ENCODE assay signal across 8 mouse cellular contexts in genomic region chr17:65939461-65940192, GRCm38 (mm10). TPM values are rescaled to one million over a fixed set of nuclear protein-coding genes. Genes with fewer than 3 reads are reported as not detected.
DNase-seq lines count a peak whose midpoint lies in the region; ATAC-seq and TF ChIP-seq lines count a peak whose summit lies in the region.

No protein-coding gene starts in this region.

- TF ChIP-seq CTCF in liver, adult 2 months (IDR thresholded peaks at IDR 0.05; ENCODE audit: low read depth, low read length): no peak

- no peak for TF ChIP-seq POLR2A in liver, adult 2 months (IDR thresholded peaks at IDR 0.05; ENCODE audit: extremely low read depth, insufficient read depth, low read length)

- H3K4me1 ChIP-seq in liver, adult 2 months (ENCODE audit: control insufficient read depth, insufficient read depth, low read length): peaks cover 5% of the 10 kb centered on the region
- peaks cover 6% of the 10 kb centered on the region; the same call in 1 of the 2 replicates for H3K4me1 ChIP-seq in liver, embryonic 11.5 days (replicated peaks; ENCODE audit: control insufficient read depth, insufficient read depth, low read length)

- H3K9ac ChIP-seq in liver, adult 2 months (ENCODE audit: low read depth, low read length): no peak overlapping the region
- H3K9ac ChIP-seq in liver, embryonic 11.5 days (ENCODE audit: low read depth, low read length): no peak overlapping the region

- H3K27ac ChIP-seq in liver, adult 2 months (replicated peaks; ENCODE audit: insufficient read depth, low read depth, low read length): no peak overlapping the region
- H3K27ac ChIP-seq in liver, embryonic 11.5 days (ENCODE audit: low read depth, low read length): no peak overlapping the region

- no peaks in the 10 kb centered on the region for H3K27me3 ChIP-seq in liver, adult 2 months (ENCODE audit: control insufficient read depth, insufficient read depth, low read length)
- no peaks in the 10 kb centered on the region for H3K27me3 ChIP-seq in liver, embryonic 11.5 days (replicated peaks; ENCODE audit: control insufficient read depth, insufficient read depth, low read length)
- no peaks in the 10 kb centered on the region for H3K27me3 ChIP-seq in splenic B cell, adult 2 months (ENCODE audit: control insufficient read depth, insufficient read depth, low read length, poor library complexity, severe bottlenecking)

- no peaks in the 10 kb centered on the region for H3K9me3 ChIP-seq in liver, embryonic 11.5 days (ENCODE audit: control insufficient read depth, low read length)

- DNase-seq in frontal cortex, postnatal 10 days (ENCODE audit: low spot score in 2 of 2): no peak
- DNase-seq in liver, adult 2 months (ENCODE audit: extremely low read depth, low read depth, low spot score): peak; percentile 70
- DNase-seq in liver, embryonic 11.5 days (ENCODE audit: low spot score): no peak
- DNase-seq in induced T-regulatory cell, adult 2 months (ENCODE audit: low read depth): peak; percentile 56
- peak; percentile 46 for DNase-seq in splenic B cell, adult 2 months (ENCODE audit: low read depth, low spot score)
- no peak for DNase-seq in gastrocnemius, adult 8-10 months (ENCODE audit: low spot score in 2 of 2)
- DNase-seq in testis, postnatal 14 days (ENCODE audit: low spot score): no peak

- no peaks in the 10 kb centered on the region for H3K36me3 ChIP-seq in liver, adult 2 months (ENCODE audit: control insufficient read depth, insufficient read depth, low read length)
- H3K36me3 ChIP-seq in liver, embryonic 11.5 days (ENCODE audit: control insufficient read depth, insufficient read depth, low read length): peaks cover 6% of the 10 kb centered on the region
- H3K36me3 ChIP-seq in splenic B cell, adult 2 months (ENCODE audit: control insufficient read depth, insufficient read depth, low read length, poor library complexity, severe bottlenecking): no peaks in the 10 kb centered on the region

- peak; percentile 78 for ATAC-seq in frontal cortex, adult (ENCODE audit: low TSS enrichment)
- ATAC-seq in liver, embryonic 11.5 days (replicated peaks; ENCODE audit: low FRiP score): no peak

- no peak overlapping the region for H3K4me2 ChIP-seq in liver, embryonic 11.5 days

- H3K79me2 ChIP-seq in liver, adult 2 months (ENCODE audit: control insufficient read depth, insufficient read depth, low read length): no peaks in the 10 kb centered on the region

- H3K4me3 ChIP-seq in liver, adult 2 months (ENCODE audit: insufficient read depth, low read depth, low read length): no peak overlapping the region
- H3K4me3 ChIP-seq in liver, embryonic 11.5 days (ENCODE audit: low read depth, low read length): no peak overlapping the region

- 24% methylated on average over 14 of the region's 14 CpGs for WGBS in liver, adult 2 months
- WGBS in liver, embryonic 11.5 days: 75% methylated on average over 14 of the region's 14 CpGs

RNA-seq across cellular contexts. Expression of gene Twsg1, which starts 11.4 kb away (rescaled TPM):
- 21.2 and 23.3 TPM in 2 replicates for total RNA-seq in liver, adult 2 months (2014; rRNA removed)
- polyA plus RNA-seq in liver, adult 2 months (2012; rRNA removed): 16.3 and 18.4 TPM in 2 replicates
- 47.3 and 48.4 TPM in 2 replicates for polyA plus RNA-seq in liver, embryonic 11.5 days (2014; fragmentation: Nextera tagmentation; extraction: Ambion mirVana)
- total RNA-seq in gastrocnemius, adult 8-10 months (2022): 10 to 100 TPM; 31.6 to 41.9 (median 38.2) TPM

RNA-seq across cellular contexts. Expression of gene Ralbp1, which starts 54.0 kb away (rescaled TPM):
- 14.3 and 14.5 TPM in 2 replicates for total RNA-seq in liver, adult 2 months (2014; rRNA removed)
- 10.2 and 10.3 TPM in 2 replicates for polyA plus RNA-seq in liver, adult 2 months (2012; rRNA removed)
- 48.7 and 55.2 TPM in 2 replicates for polyA plus RNA-seq in liver, embryonic 11.5 days (2014; fragmentation: Nextera tagmentation; extraction: Ambion mirVana)
- total RNA-seq in gastrocnemius, adult 8-10 months (2022): 10 to 100 TPM; 24.5 to 31.2 (median 28.6) TPM

Comparison
In these comparisons a context has a peak if more than half of its experiments do, and no peak if none do; other contexts are left out.
1. DNase-seq: peak in liver, adult 2 months (single experiment), induced T-regulatory cell, adult 2 months (single experiment) and splenic B cell, adult 2 months (single experiment); none in frontal cortex, postnatal 10 days (0 of 2), liver, embryonic 11.5 days (single experiment), gastrocnemius, adult 8-10 months (0 of 2) and testis, postnatal 14 days (single experiment).